Mouse (Mus musculus) kidney, postnatal 4 days (tissue): ENCODE measurements around the gene Gm1043.

Source experiments
- DNase-seq, 2 experiments: peaks; one replicate each; pipeline ENCODE4 v3.0.0; 2021; ENCODE audit warnings: mixed read lengths in 2 of 2

Gm1043 gene

DNA sequence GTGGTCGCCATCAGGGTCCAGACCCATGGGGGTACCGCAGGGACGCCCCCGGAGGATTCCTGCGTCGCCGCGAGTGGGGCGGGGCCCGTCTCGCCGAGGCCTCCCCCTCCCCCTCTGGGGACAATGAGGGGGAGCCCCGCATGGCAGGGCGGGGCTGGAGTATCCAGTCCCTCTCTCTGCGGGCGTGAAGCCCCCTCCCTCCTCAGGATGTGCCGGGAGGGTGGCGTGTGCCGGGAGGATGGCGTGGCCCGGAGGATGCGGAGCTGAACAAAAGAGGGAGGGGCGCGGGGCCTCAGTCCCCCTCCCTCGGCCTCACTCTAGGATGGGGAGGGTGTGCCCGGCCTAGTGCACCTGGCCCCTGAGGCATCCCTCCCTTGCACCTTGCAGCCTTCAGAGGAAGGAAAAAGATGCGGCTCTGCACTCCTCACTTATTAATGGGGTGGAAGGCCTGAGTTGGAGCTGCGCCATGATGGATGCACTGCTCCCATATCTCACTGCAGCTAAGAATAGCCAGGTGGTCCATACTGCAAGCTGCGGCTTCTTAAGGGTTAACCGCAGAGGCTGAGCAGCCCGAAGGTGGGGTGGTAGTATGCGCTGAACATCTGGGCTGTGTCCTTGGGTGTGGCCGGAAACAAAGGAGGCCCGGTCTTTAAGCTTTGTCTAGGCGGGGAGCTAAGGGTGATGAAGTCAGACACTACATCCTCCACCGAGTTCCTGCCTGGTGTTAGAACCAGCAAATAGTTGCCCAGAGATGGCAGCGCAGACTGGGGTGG is 161.2 kb downstream of the Gm1043 start:
- no peak for DNase-seq

DNA sequence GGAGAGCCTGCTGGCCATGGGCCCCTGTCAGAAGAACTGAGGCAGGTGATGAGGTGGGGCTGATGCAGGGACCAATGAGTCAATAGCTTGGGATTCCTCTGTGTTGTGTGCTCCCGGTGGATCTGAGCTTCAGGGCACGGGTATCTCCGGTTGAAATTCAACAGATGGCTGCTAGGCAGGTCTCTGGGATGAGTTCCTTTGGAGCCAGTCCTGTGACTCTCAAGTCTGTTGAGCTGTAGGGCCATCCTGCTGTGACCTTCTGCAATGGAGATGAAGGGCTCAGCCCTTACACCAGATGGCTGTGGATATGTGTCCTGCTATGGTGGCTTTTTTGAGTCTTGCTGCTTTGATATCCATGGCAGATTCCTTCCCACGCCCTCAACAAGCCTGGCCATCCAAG is 162.3 kb downstream of the Gm1043 start:
- no peak for DNase-seq

GRCm38 (mm10) chr5:37248870-37249269 is 163.7 kb downstream of the Gm1043 start:
- no peak for DNase-seq

- no peak for DNase-seq
These were observed 166.4 kb downstream of the Gm1043 start for GRCm38 (mm10) chr5:37251596-37251995.

GRCm38 (mm10) chr5:37252101-37252804 is 167.1 kb downstream of the Gm1043 start:
- DNase-seq: no peak

- no peak for DNase-seq
These were observed 169.4 kb downstream of the Gm1043 start for GRCm38 (mm10) chr5:37254523-37254922.

DNA sequence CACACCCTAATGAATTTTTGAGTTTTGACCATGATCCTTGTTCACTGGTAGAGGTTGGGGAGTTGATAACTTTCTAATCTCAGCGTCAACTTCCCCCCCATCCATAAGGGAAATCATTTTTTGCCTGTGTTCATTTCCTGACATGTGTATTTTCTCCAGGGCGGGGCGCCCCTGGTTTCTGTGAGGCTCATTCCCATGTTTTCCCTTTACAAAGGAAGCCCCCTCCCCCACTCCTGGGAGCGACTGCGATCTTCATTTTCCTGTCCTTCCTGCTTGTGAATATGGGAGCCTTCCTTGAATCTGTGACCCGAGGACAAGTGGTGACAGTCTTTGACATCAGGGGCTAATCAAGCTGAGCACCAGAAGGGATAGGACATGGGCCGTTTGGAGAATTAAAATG is 171.7 kb downstream of the Gm1043 start:
- DNase-seq: no peak

DNA sequence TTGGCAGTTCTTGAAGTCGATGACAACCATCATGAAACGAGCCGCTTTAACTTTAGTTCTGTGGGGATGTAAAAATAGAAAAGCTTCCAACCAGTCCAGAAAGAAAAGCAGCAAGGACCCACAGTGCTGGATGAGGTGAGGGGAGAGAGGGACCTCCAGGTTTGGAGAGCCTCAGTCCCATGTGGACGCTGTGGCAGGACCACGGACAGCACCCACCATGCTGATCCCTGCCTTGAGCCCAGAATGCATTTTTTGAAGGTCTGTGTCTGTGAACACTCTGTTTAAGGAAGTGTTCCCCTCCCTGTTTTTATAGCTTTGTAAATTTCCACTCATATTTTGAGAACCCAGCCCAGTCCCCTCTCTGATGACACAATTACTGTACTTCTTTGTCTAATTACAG is 172.1 kb downstream of the Gm1043 start:
- DNase-seq: peak; percentile 87

- DNase-seq: no peak
These were observed 176.6 kb downstream of the Gm1043 start for GRCm38 (mm10) chr5:37261734-37262133.

DNA sequence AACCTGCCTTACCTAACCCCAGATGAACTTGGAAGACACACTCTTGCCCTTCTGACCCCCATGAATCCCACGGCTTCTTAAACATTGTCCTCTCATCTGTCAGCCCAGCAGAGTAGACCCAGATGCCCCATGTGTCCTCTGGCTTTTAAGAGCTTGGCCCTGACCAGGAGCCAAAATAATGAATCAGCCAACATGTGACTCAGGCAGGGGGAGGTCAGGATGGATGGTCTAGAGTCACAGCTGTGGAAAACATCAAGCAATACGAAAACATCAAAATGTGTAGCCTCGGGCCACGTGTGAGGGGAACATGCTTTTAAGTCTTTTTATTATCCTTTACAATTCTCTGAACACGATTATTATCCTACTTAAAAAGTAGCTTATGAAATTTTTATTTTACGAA is 178.6 kb downstream of the Gm1043 start:
- DNase-seq: no peak
